Mouse (Mus musculus) gastrocnemius, adult 18-20 months (tissue): Measurements from ENCODE around the gene Depp1. TPM values are rescaled to one million over a fixed set of nuclear protein-coding genes. Genes with fewer than 3 reads are reported as not detected.
A peak's percentile ranks its signal among the peaks of the same experiment; 100 is the strongest.

Experiments used
- DNase-seq: peaks from one replicate; pipeline ENCODE4 v3.0.0; 2021; ENCODE audit warnings: low spot score
- total RNA-seq, 2 experiments: library from RNA; stranded (reverse); gene quantifications; 2 replicates each; pipeline ENCODE4 v1.2.3; 2021

Gene Depp1
- total RNA-seq, 2 experiments from 2014 or later, result 10.7 to 17.4 TPM

- peak; percentile 88 for DNase-seq
Observed at GRCm38 (mm10) chr6:116647763-116648162, 2.6 kb upstream of the Depp1 start.

GRCm38 (mm10) chr6:116649811-116650210 lies 598 bp upstream of the Depp1 start:
- DNase-seq, result no peak

GRCm38 (mm10) chr6:116651437-116652118 lies 1.2 kb downstream of the Depp1 start:
- DNase-seq, result no peak

- DNase-seq, result no peak
Observed at GRCm38 (mm10) chr6:116653191-116653590, 2.8 kb downstream of the Depp1 start.

GRCm38 (mm10) chr6:116653684-116654454 lies 3.5 kb downstream of the Depp1 start:
- DNase-seq, result peak; percentile 65

GRCm38 (mm10) chr6:116663364-116663763 lies 13.0 kb downstream of the Depp1 start:
- no peak for DNase-seq

GRCm38 (mm10) chr6:116664031-116664430 lies 13.6 kb downstream of the Depp1 start:
- DNase-seq, result no peak

GRCm38 (mm10) chr6:116664830-116665229 lies 14.4 kb downstream of the Depp1 start:
- no peak for DNase-seq

- no peak for DNase-seq
Observed at GRCm38 (mm10) chr6:116666085-116666750, 15.8 kb downstream of the Depp1 start.

GRCm38 (mm10) chr6:116666892-116667291 lies 16.5 kb downstream of the Depp1 start:
- no peak for DNase-seq

GRCm38 (mm10) chr6:116667382-116667781 lies 17.0 kb downstream of the Depp1 start:
- DNase-seq, result no peak

GRCm38 (mm10) chr6:116668682-116669470 lies 18.5 kb downstream of the Depp1 start:
- DNase-seq, result no peak

GRCm38 (mm10) chr6:116670144-116670543 lies 19.7 kb downstream of the Depp1 start:
- DNase-seq, result no peak

- no peak for DNase-seq
Observed at GRCm38 (mm10) chr6:116671031-116671430, 20.6 kb downstream of the Depp1 start.

GRCm38 (mm10) chr6:116671768-116672167 lies 21.4 kb downstream of the Depp1 start:
- no peak for DNase-seq

GRCm38 (mm10) chr6:116672349-116672748 lies 21.9 kb downstream of the Depp1 start:
- no peak for DNase-seq

- DNase-seq, result peak; percentile 79
Observed at GRCm38 (mm10) chr6:116673471-116674282, 23.3 kb downstream of the Depp1 start, which contains the start of gene Rassf4. Gene Rassf4 (minus strand): TSS chr6:116673952.

GRCm38 (mm10) chr6:116674283-116674886 lies 24.0 kb downstream of the Depp1 start:
- DNase-seq, result no peak

- DNase-seq, result no peak
Observed at GRCm38 (mm10) chr6:116676355-116676913, 26.0 kb downstream of the Depp1 start.

GRCm38 (mm10) chr6:116677321-116677720 lies 26.9 kb downstream of the Depp1 start:
- no peak for DNase-seq
